Mouse (Mus musculus) stomach, postnatal 0 days (tissue): ENCODE measurements around the gene Flad1.

Source experiments
- CTCF ChIP-seq: IDR thresholded peaks from 2 replicates; pipeline ENCODE4 v1.5.1; 2016; ENCODE audit warnings: antibody characterized with exemption, low read depth, mild to moderate bottlenecking, moderate library complexity
- EP300 ChIP-seq: optimal IDR thresholded peaks from 2 replicates; pipeline ENCODE3; 2016; ENCODE audit warnings: antibody characterized with exemption

DNA sequence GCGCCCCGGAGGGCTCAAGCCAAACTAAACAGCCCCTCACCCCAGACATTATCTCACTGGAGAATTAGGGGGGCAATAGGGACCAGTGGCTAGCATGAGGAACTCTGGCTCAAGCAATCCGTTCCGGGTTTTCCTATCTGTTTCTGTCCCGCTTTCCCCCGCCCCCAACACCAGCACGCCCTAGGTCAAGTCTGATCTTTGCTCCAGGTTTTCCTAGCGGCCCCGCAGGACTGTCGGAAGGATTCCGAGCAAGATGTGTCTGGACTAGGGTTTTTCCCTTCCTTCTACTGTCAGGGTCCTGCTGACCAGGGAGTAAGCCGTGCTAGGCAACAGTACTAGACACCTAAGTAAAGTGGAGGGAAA, 16.8 kb downstream of the Flad1 start:
- TF ChIP-seq EP300 = no peak
- TF ChIP-seq CTCF = 0 out of 2 replicates have a peak, but pooled peaks have one; percentile 11
